Mouse (Mus musculus) spleen, adult 2 months (tissue): ENCODE measurements around the gene Rnaset2a. TPM values are rescaled to one million over a fixed set of nuclear protein-coding genes. Genes with fewer than 3 reads are reported as not detected.
A peak's percentile ranks its signal among the peaks of the same experiment; 100 is the strongest.
"Not testable (repeated sequence)": the region's sequence is repeated elsewhere in the genome, so short reads cannot be mapped to it uniquely, and the experiment has no call there.

ENCODE experiments used
- DNase-seq, 2 experiments: peaks; one replicate each; pipeline versions ENCODE4 v3.0.0 to v3.0.0-alpha.2; 2012 to 2021; ENCODE audit warnings: low spot score in 2 of 2, low read depth in 1 of 2
- H3K27ac ChIP-seq: fragments of 200-500 bp; 2 replicates; pipeline ENCODE4 v1.5.1; 2012; ENCODE audit warnings: low read length, inconsistent platforms; ENCODE audit not compliant: insufficient read depth
- H3K27me3 ChIP-seq: fragments of 200-500 bp; 2 replicates; pipeline ENCODE4 v1.6.1; 2012; ENCODE audit warnings: mild to moderate bottlenecking, moderate library complexity, low read length, inconsistent platforms; ENCODE audit not compliant: control insufficient read depth, insufficient read depth
- H3K36me3 ChIP-seq: fragments of 200-500 bp; 2 replicates; pipeline ENCODE4 v1.6.1; 2012; ENCODE audit warnings: mild to moderate bottlenecking, low read length, inconsistent platforms; ENCODE audit not compliant: control insufficient read depth, insufficient read depth
- H3K4me1 ChIP-seq: fragments of 200-500 bp; 2 replicates; pipeline ENCODE4 v1.6.1; 2011; ENCODE audit warnings: inconsistent platforms; ENCODE audit not compliant: control insufficient read depth, insufficient read depth, insufficient read length
- H3K4me3 ChIP-seq: fragments of 200-500 bp; 2 replicates; pipeline ENCODE4 v1.5.1; 2011; ENCODE audit warnings: mild to moderate bottlenecking, inconsistent platforms; ENCODE audit not compliant: insufficient read depth, insufficient read length; ENCODE audit errors: extremely low read depth
- WGBS: fragments of 180-500 bp; shearing (Covaris S2); methylation state at CpG from one replicate; pipeline ENCODE4 v1.1.7; 2018; 5-methylcytosine and 5-hydroxymethylcytosine counted together
- polyA plus RNA-seq: library from polyadenylated mRNA; depleted of rRNA; stranded (reverse); fragments of >200 nt; gene quantifications from 2 replicates; pipeline ENCODE4 v1.2.3, GENCODE M21; 2012

The Rnaset2a gene
- polyA plus RNA-seq, 1 experiment, result 31.2 TPM

DNA sequence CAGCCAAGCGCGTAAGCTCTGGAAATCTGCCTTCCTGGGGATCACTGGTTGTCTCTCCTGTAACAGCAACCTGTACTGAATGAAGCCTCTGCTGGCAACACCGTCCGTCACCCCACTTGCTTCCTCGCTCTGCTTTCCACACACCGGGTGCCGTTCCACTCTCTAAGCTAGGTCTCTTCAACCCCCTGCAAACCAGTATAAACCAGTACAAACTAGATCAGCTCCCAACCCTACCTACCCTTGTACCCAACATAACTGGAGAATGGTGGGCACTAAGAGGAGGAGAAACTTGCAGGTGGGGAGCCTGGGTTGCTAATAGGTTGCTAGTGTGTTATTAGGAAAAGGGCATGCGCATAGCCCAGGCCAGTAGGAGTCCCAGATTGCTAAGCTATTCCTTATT lies 8.1 kb upstream of the Rnaset2a start:
- not testable (repeated sequence) for DNase-seq, H3K4me1 ChIP-seq, H3K27me3 ChIP-seq, H3K36me3 ChIP-seq, H3K4me3 ChIP-seq, H3K27ac ChIP-seq
- WGBS, result 100% methylated on average over 1 of the region's 8 CpGs

GRCm38 (mm10) chr17:8155010-8155409 lies 7.1 kb upstream of the Rnaset2a start:
- not testable (repeated sequence) for H3K36me3 ChIP-seq, H3K4me3 ChIP-seq, H3K27me3 ChIP-seq, DNase-seq, H3K27ac ChIP-seq, H3K4me1 ChIP-seq
- WGBS, result 91% methylated on average over 7 of the region's 7 CpGs

- 9% methylated on average over 5 of the region's 5 CpGs for WGBS
- DNase-seq, H3K36me3 ChIP-seq, H3K4me1 ChIP-seq, H3K27ac ChIP-seq, H3K27me3 ChIP-seq: not testable (repeated sequence)
- H3K4me3 ChIP-seq, result peak overlapping the region; percentile 29
These were observed 966 bp downstream of the Rnaset2a start for GRCm38 (mm10) chr17:8146931-8147330.

DNA sequence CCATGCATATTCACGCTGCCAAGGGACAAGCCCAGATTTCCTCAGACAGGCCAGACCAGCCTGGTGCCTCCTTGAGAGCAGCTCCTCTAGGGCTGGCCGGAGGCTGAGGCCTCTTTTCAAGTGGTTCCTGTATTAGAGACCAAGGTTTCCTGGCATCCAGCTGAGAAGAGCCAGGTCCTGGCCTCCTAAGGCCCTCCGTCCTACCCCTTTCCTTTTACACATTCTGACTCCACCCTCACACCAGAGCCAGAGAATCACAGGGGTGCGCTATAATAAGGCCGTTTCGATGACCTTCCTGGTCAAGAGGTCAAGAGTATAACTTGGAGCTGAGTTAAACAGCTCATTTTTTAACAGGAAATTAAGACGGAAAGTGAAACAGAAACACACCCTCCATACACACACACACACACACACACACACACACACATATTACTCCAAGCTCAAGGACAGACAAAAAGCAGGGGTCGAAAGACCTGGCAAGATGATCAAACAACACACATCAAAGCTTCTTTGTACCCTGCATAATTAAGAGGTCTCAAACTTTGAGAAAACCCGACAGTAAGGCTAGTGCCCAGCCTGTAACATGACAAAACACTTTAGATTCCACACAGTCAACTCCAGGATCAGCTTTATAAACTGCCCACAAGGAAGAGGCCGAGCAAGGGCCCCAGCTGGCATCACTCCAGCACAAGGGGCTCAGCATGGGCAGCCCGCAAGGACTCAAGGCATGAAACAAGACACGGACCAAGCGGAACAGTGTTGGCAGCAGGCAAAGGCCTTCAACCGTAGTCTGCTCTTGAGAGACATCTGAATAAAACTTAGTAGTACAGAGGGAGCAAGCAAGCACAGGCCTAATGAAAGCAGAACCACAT lies 3.9 kb downstream of the Rnaset2a start:
- peak overlapping the region; percentile 29 for H3K27ac ChIP-seq
- not testable (repeated sequence) for H3K27me3 ChIP-seq, H3K4me3 ChIP-seq, H3K4me1 ChIP-seq, DNase-seq, H3K36me3 ChIP-seq
- 38% methylated on average over 13 of the region's 14 CpGs for WGBS

GRCm38 (mm10) chr17:8140210-8140609 lies 7.7 kb downstream of the Rnaset2a start:
- H3K36me3 ChIP-seq, DNase-seq, H3K4me1 ChIP-seq, H3K27me3 ChIP-seq, H3K4me3 ChIP-seq, H3K27ac ChIP-seq: not testable (repeated sequence)
- WGBS, result 78% methylated on average over 3 of the region's 3 CpGs

DNA sequence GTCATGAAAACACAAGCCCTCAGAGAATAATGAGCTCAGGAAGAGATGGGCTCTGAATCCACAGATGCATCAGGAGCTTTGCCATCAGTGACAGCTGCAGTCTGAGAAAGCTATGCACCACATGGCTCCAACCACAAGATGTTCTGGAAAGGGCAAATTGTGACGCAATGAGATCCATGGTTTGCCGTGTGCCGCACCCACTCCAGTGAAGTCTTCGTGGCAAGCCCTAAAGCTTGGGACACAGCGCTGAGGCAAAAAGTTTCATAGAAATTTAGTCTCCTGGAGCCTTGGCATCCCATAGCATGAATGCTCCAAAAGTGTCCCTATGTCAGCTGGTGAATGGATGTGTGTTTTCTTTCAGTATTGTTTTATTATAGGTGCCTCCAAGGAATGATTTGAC lies 9.8 kb downstream of the Rnaset2a start:
- not testable (repeated sequence) for H3K36me3 ChIP-seq, H3K27me3 ChIP-seq, H3K4me1 ChIP-seq, H3K27ac ChIP-seq, H3K4me3 ChIP-seq, DNase-seq
- WGBS, result over 99% methylated on average over 5 of the region's 5 CpGs

- not testable (repeated sequence) for DNase-seq, H3K27me3 ChIP-seq, H3K27ac ChIP-seq, H3K4me1 ChIP-seq, H3K36me3 ChIP-seq, H3K4me3 ChIP-seq
- WGBS, result no CpG with 5 or more reads among the region's 6 CpGs
These were observed 17.0 kb downstream of the Rnaset2a start for GRCm38 (mm10) chr17:8130849-8131248.

- 93% methylated on average over 9 of the region's 9 CpGs for WGBS
- H3K27ac ChIP-seq, H3K4me1 ChIP-seq, H3K4me3 ChIP-seq, H3K36me3 ChIP-seq, DNase-seq, H3K27me3 ChIP-seq: not testable (repeated sequence)
These were observed 18.3 kb downstream of the Rnaset2a start for GRCm38 (mm10) chr17:8129578-8129977.

GRCm38 (mm10) chr17:8128326-8128993 lies 19.4 kb downstream of the Rnaset2a start:
- not testable (repeated sequence) for H3K4me1 ChIP-seq, H3K4me3 ChIP-seq, H3K27me3 ChIP-seq, DNase-seq, H3K36me3 ChIP-seq, H3K27ac ChIP-seq
- 63% methylated on average over 1 of the region's 7 CpGs for WGBS

DNA sequence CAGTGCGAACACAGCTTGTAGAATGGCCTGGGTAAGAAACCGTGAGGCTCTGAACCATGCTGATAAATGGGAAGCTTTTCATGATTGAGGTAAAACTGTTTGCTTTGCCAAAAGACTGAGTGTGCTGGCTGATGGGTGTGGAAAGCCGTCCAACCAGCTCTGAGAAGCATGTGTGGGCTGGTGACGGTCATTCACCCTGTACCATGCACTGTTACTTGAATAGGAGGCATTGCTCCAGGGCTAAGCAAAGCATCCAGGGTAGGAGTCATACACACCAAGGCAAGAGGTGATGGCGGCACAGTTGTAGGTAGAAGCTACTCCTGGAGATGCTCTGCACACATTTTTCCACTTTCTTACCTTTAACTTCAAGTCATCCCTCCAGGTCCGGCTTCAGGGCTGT lies 23.3 kb downstream of the Rnaset2a start:
- not testable (repeated sequence) for H3K4me3 ChIP-seq, H3K36me3 ChIP-seq, DNase-seq, H3K27me3 ChIP-seq, H3K4me1 ChIP-seq, H3K27ac ChIP-seq
- WGBS, result 89% methylated on average over 4 of the region's 6 CpGs

GRCm38 (mm10) chr17:8122974-8123373 lies 24.9 kb downstream of the Rnaset2a start:
- H3K36me3 ChIP-seq, H3K27ac ChIP-seq, H3K4me3 ChIP-seq, H3K4me1 ChIP-seq, H3K27me3 ChIP-seq, DNase-seq: not testable (repeated sequence)
- WGBS, result no CpG with 5 or more reads among the region's 3 CpGs
